Mouse (Mus musculus): Measurements from ENCODE around the gene Tbc1d30. TPM values are rescaled to one million over a fixed set of nuclear protein-coding genes. Genes with fewer than 3 reads are reported as not detected.

The Tbc1d30 gene
- polyA plus RNA-seq, 1 experiment from 2014 or later = 2.1 TPM

- under 1% methylated on average over 63 of the region's 72 CpGs for WGBS
- Histone ChIP-seq H3K4me1 (ENCODE audit: control insufficient read depth in 2 of 2, insufficient read depth in 2 of 2, low read length in 2 of 2) (peaks cover 6 to 14% of the 10 kb centered on the region in 2 experiments), H3K27ac (replicated peaks in 1 of 2; ENCODE audit: control insufficient read depth in 1 of 2, insufficient read depth in 1 of 2, low read depth in 2 of 2, low read length in 2 of 2) (peak within 1 kb of the TSS in 1 of 2 experiments; percentile 69; a peak in 2 of 4 replicates), H3K36me3 (ENCODE audit: control insufficient read depth, insufficient read depth, low read length) (0 out of 2 replicates have a peak, but pooled peaks cover 4% of the 10 kb centered on the region), H3K4me2 (ENCODE audit: low read length) (peak within 1 kb of the TSS; percentile 75), H3K4me3 (ENCODE audit: control insufficient read depth in 1 of 2, insufficient read depth in 1 of 2, low read depth in 1 of 2, low read length in 2 of 2) (peak within 1 kb of the TSS; percentile 77 to 92), H3K27me3 (ENCODE audit: control insufficient read depth, insufficient read depth, low read length) (no peaks in the 10 kb centered on the region), H3K9me3 (ENCODE audit: control insufficient read depth, low read length) (0 out of 2 replicates have a peak, but pooled peaks cover 2% of the 10 kb centered on the region), H3K9ac (ENCODE audit: low read length) (peak within 1 kb of the TSS; percentile 93)
- ATAC-seq (ENCODE audit: insufficient number of reproducible peaks, insufficient read depth, low FRiP score, low read depth) = peak; percentile 97
Observed at GRCm38 (mm10) chr10:121364801-121365564, 13.9 kb upstream of the Tbc1d30 start, which contains the start of gene Gns. Gene Gns (plus strand): TSS chr10:121365090.

- H3K27ac ChIP-seq (replicated peaks in 1 of 2; ENCODE audit: control insufficient read depth in 1 of 2, insufficient read depth in 1 of 2, low read depth in 2 of 2, low read length in 2 of 2) = no peak overlapping the region
- WGBS = 31% methylated on average over 15 of the region's 15 CpGs
- no peak for ATAC-seq (ENCODE audit: insufficient number of reproducible peaks, insufficient read depth, low FRiP score, low read depth)
- H3K4me2 ChIP-seq (ENCODE audit: low read length) = peak overlapping the region; percentile 75
- peak overlapping the region; percentile 77 to 92 for H3K4me3 ChIP-seq (ENCODE audit: control insufficient read depth in 1 of 2, insufficient read depth in 1 of 2, low read depth in 1 of 2, low read length in 2 of 2)
- peaks cover 6 to 14% of the 10 kb centered on the region in 2 experiments for H3K4me1 ChIP-seq (ENCODE audit: control insufficient read depth in 2 of 2, insufficient read depth in 2 of 2, low read length in 2 of 2)
- H3K36me3 ChIP-seq (ENCODE audit: control insufficient read depth, insufficient read depth, low read length) = no peaks in the 10 kb centered on the region
- peak overlapping the region; percentile 93 for H3K9ac ChIP-seq (ENCODE audit: low read length)
- H3K27me3 ChIP-seq (ENCODE audit: control insufficient read depth, insufficient read depth, low read length) = no peaks in the 10 kb centered on the region
- 0 out of 2 replicates have a peak, but pooled peaks cover 2% of the 10 kb centered on the region for H3K9me3 ChIP-seq (ENCODE audit: control insufficient read depth, low read length)
Observed at GRCm38 (mm10) chr10:121364306-121364705, 13.2 kb upstream of the Tbc1d30 start.

GRCm38 (mm10) chr10:121363201-121363600 lies 12.1 kb upstream of the Tbc1d30 start:
- no peak overlapping the region for H3K27ac ChIP-seq (replicated peaks in 1 of 2; ENCODE audit: control insufficient read depth in 1 of 2, insufficient read depth in 1 of 2, low read depth in 2 of 2, low read length in 2 of 2)
- WGBS = 71% methylated on average over 8 of the region's 8 CpGs
- no peak for ATAC-seq (ENCODE audit: insufficient number of reproducible peaks, insufficient read depth, low FRiP score, low read depth)
- H3K9ac ChIP-seq (ENCODE audit: low read length) = no peak overlapping the region
- H3K4me3 ChIP-seq (ENCODE audit: control insufficient read depth in 1 of 2, insufficient read depth in 1 of 2, low read depth in 1 of 2, low read length in 2 of 2) = no peak overlapping the region
- no peaks in the 10 kb centered on the region for H3K27me3 ChIP-seq (ENCODE audit: control insufficient read depth, insufficient read depth, low read length)
- 0 out of 2 replicates have a peak, but pooled peaks cover 2% of the 10 kb centered on the region for H3K9me3 ChIP-seq (ENCODE audit: control insufficient read depth, low read length)
- no peaks in the 10 kb centered on the region for H3K36me3 ChIP-seq (ENCODE audit: control insufficient read depth, insufficient read depth, low read length)
- peaks cover 6 to 14% of the 10 kb centered on the region in 2 experiments for H3K4me1 ChIP-seq (ENCODE audit: control insufficient read depth in 2 of 2, insufficient read depth in 2 of 2, low read length in 2 of 2)
- H3K4me2 ChIP-seq (ENCODE audit: low read length) = no peak overlapping the region

- Histone ChIP-seq H3K27me3 (ENCODE audit: control insufficient read depth, insufficient read depth, low read length) (no peaks in the 10 kb centered on the region), H3K4me3 (ENCODE audit: control insufficient read depth in 1 of 2, insufficient read depth in 1 of 2, low read depth in 1 of 2, low read length in 2 of 2) (no peak overlapping the region), H3K4me1 (ENCODE audit: control insufficient read depth in 2 of 2, insufficient read depth in 2 of 2, low read length in 2 of 2) (peaks cover 2 to 6% of the 10 kb centered on the region in 2 experiments; a peak in 1 of 4 replicates), H3K9me3 (ENCODE audit: control insufficient read depth, low read length) (0 out of 2 replicates have a peak, but pooled peaks cover 2% of the 10 kb centered on the region), H3K9ac (ENCODE audit: low read length) (no peak overlapping the region), H3K36me3 (ENCODE audit: control insufficient read depth, insufficient read depth, low read length) (no peaks in the 10 kb centered on the region), H3K4me2 (ENCODE audit: low read length) (no peak overlapping the region), H3K27ac (replicated peaks in 1 of 2; ENCODE audit: control insufficient read depth in 1 of 2, insufficient read depth in 1 of 2, low read depth in 2 of 2, low read length in 2 of 2) (no peak overlapping the region)
- ATAC-seq (ENCODE audit: insufficient number of reproducible peaks, insufficient read depth, low FRiP score, low read depth) = no peak
- WGBS = 83% methylated on average over 2 of the region's 2 CpGs
Observed at GRCm38 (mm10) chr10:121360358-121360757, 9.3 kb upstream of the Tbc1d30 start.

- WGBS = 38% methylated on average over 15 of the region's 15 CpGs
- no peak for ATAC-seq (ENCODE audit: insufficient number of reproducible peaks, insufficient read depth, low FRiP score, low read depth)
- H3K36me3 ChIP-seq (ENCODE audit: control insufficient read depth, insufficient read depth, low read length) = no peaks in the 10 kb centered on the region
- H3K9me3 ChIP-seq (ENCODE audit: control insufficient read depth, low read length) = no peaks in the 10 kb centered on the region
- peak overlapping the region; percentile 53 to 74; a peak in 3 of 4 replicates for H3K4me3 ChIP-seq (ENCODE audit: control insufficient read depth in 1 of 2, insufficient read depth in 1 of 2, low read depth in 1 of 2, low read length in 2 of 2)
- 0 out of 2 replicates have a peak, but pooled peaks cover 6% of the 10 kb centered on the region for H3K27me3 ChIP-seq (ENCODE audit: control insufficient read depth, insufficient read depth, low read length)
- H3K4me2 ChIP-seq (ENCODE audit: low read length) = peak overlapping the region; percentile 99
- peak overlapping the region; percentile 74 for H3K9ac ChIP-seq (ENCODE audit: low read length)
- H3K27ac ChIP-seq (replicated peaks in 1 of 2; ENCODE audit: control insufficient read depth in 1 of 2, insufficient read depth in 1 of 2, low read depth in 2 of 2, low read length in 2 of 2) = no peak overlapping the region
- peaks cover 8 to 20% of the 10 kb centered on the region in 2 experiments; a peak in 3 of 4 replicates for H3K4me1 ChIP-seq (ENCODE audit: control insufficient read depth in 2 of 2, insufficient read depth in 2 of 2, low read length in 2 of 2)
Observed at GRCm38 (mm10) chr10:121351692-121352290, 713 bp upstream of the Tbc1d30 start.

GRCm38 (mm10) chr10:121350357-121351065 lies 567 bp downstream of the Tbc1d30 start:
- Histone ChIP-seq H3K36me3 (ENCODE audit: control insufficient read depth, insufficient read depth, low read length) (no peaks in the 10 kb centered on the region), H3K27me3 (ENCODE audit: control insufficient read depth, insufficient read depth, low read length) (0 out of 2 replicates have a peak, but pooled peaks cover 6% of the 10 kb centered on the region), H3K4me3 (ENCODE audit: control insufficient read depth in 1 of 2, insufficient read depth in 1 of 2, low read depth in 1 of 2, low read length in 2 of 2) (peak overlapping the region; percentile 53 to 74), H3K9ac (ENCODE audit: low read length) (peak overlapping the region; percentile 74), H3K4me2 (ENCODE audit: low read length) (peak overlapping the region; percentile 99), H3K9me3 (ENCODE audit: control insufficient read depth, low read length) (no peaks in the 10 kb centered on the region), H3K4me1 (ENCODE audit: control insufficient read depth in 2 of 2, insufficient read depth in 2 of 2, low read length in 2 of 2) (peaks cover 8 to 20% of the 10 kb centered on the region in 2 experiments; a peak in 3 of 4 replicates), H3K27ac (replicated peaks in 1 of 2; ENCODE audit: control insufficient read depth in 1 of 2, insufficient read depth in 1 of 2, low read depth in 2 of 2, low read length in 2 of 2) (peak overlapping the region; percentile 46 to 59; a peak in 3 of 4 replicates)
- ATAC-seq (ENCODE audit: insufficient number of reproducible peaks, insufficient read depth, low FRiP score, low read depth) = no peak; the same call in 1 of the 2 replicates
- WGBS = 2% methylated on average over 35 of the region's 35 CpGs

GRCm38 (mm10) chr10:121349244-121349643 lies 1.8 kb downstream of the Tbc1d30 start:
- H3K4me1 ChIP-seq (ENCODE audit: control insufficient read depth in 2 of 2, insufficient read depth in 2 of 2, low read length in 2 of 2) = peaks cover 8 to 20% of the 10 kb centered on the region in 2 experiments; a peak in 3 of 4 replicates
- peak overlapping the region; percentile 1 to 4; a peak in 2 of 4 replicates for H3K4me3 ChIP-seq (ENCODE audit: control insufficient read depth in 1 of 2, insufficient read depth in 1 of 2, low read depth in 1 of 2, low read length in 2 of 2)
- 0 out of 2 replicates have a peak, but pooled peaks cover 6% of the 10 kb centered on the region for H3K27me3 ChIP-seq (ENCODE audit: control insufficient read depth, insufficient read depth, low read length)
- H3K36me3 ChIP-seq (ENCODE audit: control insufficient read depth, insufficient read depth, low read length) = no peaks in the 10 kb centered on the region
- H3K9ac ChIP-seq (ENCODE audit: low read length) = no peak overlapping the region
- peak overlapping the region; percentile 99 for H3K4me2 ChIP-seq (ENCODE audit: low read length)
- 19% methylated on average over 5 of the region's 5 CpGs for WGBS
- no peaks in the 10 kb centered on the region for H3K9me3 ChIP-seq (ENCODE audit: control insufficient read depth, low read length)
- H3K27ac ChIP-seq (replicated peaks in 1 of 2; ENCODE audit: control insufficient read depth in 1 of 2, insufficient read depth in 1 of 2, low read depth in 2 of 2, low read length in 2 of 2) = peak overlapping the region; percentile 41 to 59
- no peak for ATAC-seq (ENCODE audit: insufficient number of reproducible peaks, insufficient read depth, low FRiP score, low read depth)

All from heart, embryonic 14.5 days (tissue).